Mouse (Mus musculus) CH12.LX (cell line): ENCODE data around the gene Polh. TPM values are rescaled to one million over a fixed set of nuclear protein-coding genes. Genes with fewer than 3 reads are reported as not detected.

Source experiments
- DNase-seq: peaks from one replicate; pipeline ENCODE4 v3.0.0-alpha.2; 2013; ENCODE audit errors: extremely low read depth
- H3K27ac ChIP-seq: 2 replicates; pipeline ENCODE4 v1.5.1; 2012; ENCODE audit warnings: low read depth, mild to moderate bottlenecking, control low read depth, moderate library complexity; ENCODE audit not compliant: insufficient read depth
- H3K27me3 ChIP-seq: replicated peaks from 2 replicates; pipeline ENCODE3; 2012; ENCODE audit warnings: inconsistent platforms
- H3K36me3 ChIP-seq, 2 experiments: replicated peaks in 1 of 2; 2 replicates each; pipeline versions ENCODE3 to v1.6.1; 2012; ENCODE audit warnings: inconsistent platforms in 1 of 2, low read length in 1 of 2, mild to moderate bottlenecking in 1 of 2, mixed read lengths in 1 of 2, moderate library complexity in 1 of 2; ENCODE audit not compliant: control insufficient read depth in 1 of 2, insufficient read depth in 1 of 2
- H3K4me1 ChIP-seq, 2 experiments: 2 replicates each; pipeline ENCODE4 v1.6.1; 2012; ENCODE audit warnings: inconsistent platforms in 1 of 2, moderate library complexity in 1 of 2; ENCODE audit not compliant: insufficient read depth in 2 of 2, control insufficient read depth in 1 of 2
- H3K4me2 ChIP-seq: 2 replicates; pipeline ENCODE4 v1.6.1; 2012; ENCODE audit warnings: low read depth, mild to moderate bottlenecking, control low read depth; ENCODE audit not compliant: poor library complexity, insufficient read depth, severe bottlenecking
- H3K4me3 ChIP-seq, 3 experiments: fragments of 150-350 bp in 1 of 3; sonication (generic) in 1 of 3; replicated peaks in 1 of 3; 2 replicates each; pipeline versions ENCODE3 to v1.5.1; 2011 to 2012; ENCODE audit warnings: low read depth in 2 of 3, low read length in 2 of 3, mild to moderate bottlenecking in 2 of 3, moderate library complexity in 2 of 3, control low read depth in 1 of 3, improper control_type of control experiment in 1 of 3, inconsistent platforms in 1 of 3, mixed read lengths in 1 of 3; ENCODE audit not compliant: poor library complexity in 1 of 3
- H3K79me2 ChIP-seq: replicated peaks from 2 replicates; pipeline ENCODE4 v1.6.1; 2012; ENCODE audit warnings: mild to moderate bottlenecking, moderate library complexity; ENCODE audit not compliant: control insufficient read depth, poor library complexity, insufficient read depth, severe bottlenecking; ENCODE audit errors: extremely low read depth
- H3K9ac ChIP-seq: 2 replicates; pipeline ENCODE4 v1.6.1; 2012; ENCODE audit warnings: low read depth, mild to moderate bottlenecking, control low read depth, moderate library complexity; ENCODE audit not compliant: insufficient read depth
- H3K9me3 ChIP-seq: replicated peaks from 2 replicates; pipeline ENCODE3; 2012; ENCODE audit warnings: low read length, inconsistent platforms, mixed read lengths
- BHLHE40 ChIP-seq: IDR thresholded peaks from 2 replicates; pipeline ENCODE4 v1.6.1; 2011; ENCODE audit warnings: mild to moderate bottlenecking, low read depth, low read length, improper control_type of control experiment
- CHD1 ChIP-seq: IDR thresholded peaks from 2 replicates; pipeline ENCODE4 v1.6.1; 2012; ENCODE audit warnings: low read depth, low read length, improper control_type of control experiment, inconsistent platforms
- CHD2 ChIP-seq: IDR thresholded peaks from 2 replicates; pipeline ENCODE4 v1.6.1; 2011; ENCODE audit warnings: low read length, improper control_type of control experiment
- CTCF ChIP-seq, 2 experiments: IDR thresholded peaks in 1 of 2; conservative IDR thresholded peaks in 1 of 2; 2 replicates each; pipeline ENCODE4 v1.5.1; 2011 to 2012; ENCODE audit warnings: low read depth in 2 of 2, low read length in 2 of 2, improper control_type of control experiment in 1 of 2, inconsistent platforms in 1 of 2, mild to moderate bottlenecking in 1 of 2, moderate library complexity in 1 of 2
- E2F4 ChIP-seq: IDR thresholded peaks from 2 replicates; pipeline ENCODE4 v1.6.1; 2011; ENCODE audit warnings: low read depth, low read length, improper control_type of control experiment; ENCODE audit not compliant: insufficient replicate concordance
- ELF1 ChIP-seq: IDR thresholded peaks from 2 replicates; pipeline ENCODE4 v1.6.1; 2014; ENCODE audit warnings: low read depth, mild to moderate bottlenecking, inconsistent platforms, low read length, improper control_type of control experiment
- EP300 ChIP-seq: IDR thresholded peaks from 2 replicates; pipeline ENCODE4 v1.6.1; 2011; ENCODE audit warnings: low read length, improper control_type of control experiment
- ETS1 ChIP-seq: conservative IDR thresholded peaks from 2 replicates; pipeline ENCODE4 v1.6.1; 2012; ENCODE audit warnings: low read depth, mild to moderate bottlenecking, inconsistent platforms, low read length, improper control_type of control experiment, moderate library complexity
- GABPA ChIP-seq: IDR thresholded peaks from 2 replicates; pipeline ENCODE4 v1.6.1; 2012; ENCODE audit warnings: low read depth, low read length, improper control_type of control experiment, inconsistent platforms; ENCODE audit not compliant: insufficient replicate concordance
- HCFC1 ChIP-seq: IDR thresholded peaks from 2 replicates; pipeline ENCODE4 v1.6.1; 2012; ENCODE audit warnings: low read depth, mild to moderate bottlenecking, inconsistent platforms, low read length, improper control_type of control experiment
- IRF4 ChIP-seq: IDR thresholded peaks from 2 replicates; pipeline ENCODE4 v1.6.1; 2014; ENCODE audit warnings: low read depth, mild to moderate bottlenecking, inconsistent platforms, low read length, improper control_type of control experiment
- JUN ChIP-seq: IDR thresholded peaks from 2 replicates; pipeline ENCODE4 v1.6.1; 2011; ENCODE audit warnings: low read depth, mild to moderate bottlenecking, low read length, improper control_type of control experiment, moderate library complexity; ENCODE audit not compliant: insufficient read depth
- MAX ChIP-seq: IDR thresholded peaks from 2 replicates; pipeline ENCODE4 v1.6.1; 2011; ENCODE audit warnings: low read length, improper control_type of control experiment
- MAZ ChIP-seq: IDR thresholded peaks from 2 replicates; pipeline ENCODE4 v1.6.1; 2012; ENCODE audit warnings: low read depth, mild to moderate bottlenecking, inconsistent platforms, low read length, improper control_type of control experiment, moderate library complexity
- MEF2A ChIP-seq: IDR thresholded peaks from 2 replicates; pipeline ENCODE4 v1.6.1; 2014; ENCODE audit warnings: low read depth, mild to moderate bottlenecking, inconsistent platforms, low read length, improper control_type of control experiment, borderline replicate concordance
- MXI1 ChIP-seq: IDR thresholded peaks from 2 replicates; pipeline ENCODE4 v1.6.1; 2011; ENCODE audit warnings: mild to moderate bottlenecking, low read depth, low read length, improper control_type of control experiment
- MYC ChIP-seq: IDR thresholded peaks from 2 replicates; pipeline ENCODE4 v1.6.1; 2011; ENCODE audit warnings: low read depth, mild to moderate bottlenecking, improper control_type of control experiment, low read length
- NELFE ChIP-seq: IDR thresholded peaks from 2 replicates; pipeline ENCODE4 v1.6.1; 2011; ENCODE audit warnings: low read depth, low read length, improper control_type of control experiment
- PAX5 ChIP-seq: IDR thresholded peaks from 2 replicates; pipeline ENCODE4 v1.6.1; 2012; ENCODE audit warnings: low read length, inconsistent platforms, mixed read lengths
- POLR2A ChIP-seq: IDR thresholded peaks from 2 replicates; pipeline ENCODE4 v1.6.1; 2011; ENCODE audit warnings: low read depth, mild to moderate bottlenecking, improper control_type of control experiment, low read length
- RAD21 ChIP-seq: IDR thresholded peaks from 2 replicates; pipeline ENCODE4 v1.6.1; 2011; ENCODE audit warnings: low read depth, mild to moderate bottlenecking, low read length, improper control_type of control experiment, moderate library complexity
- SIN3A ChIP-seq: IDR thresholded peaks from 2 replicates; pipeline ENCODE4 v1.6.1; 2012; ENCODE audit warnings: low read length, improper control_type of control experiment, inconsistent platforms
- SMC3 ChIP-seq: IDR thresholded peaks from 2 replicates; pipeline ENCODE4 v1.6.1; 2011; ENCODE audit warnings: low read depth, low read length, improper control_type of control experiment
- TBP ChIP-seq: conservative IDR thresholded peaks from 2 replicates; pipeline ENCODE4 v1.6.1; 2011; ENCODE audit warnings: low read depth, low read length, improper control_type of control experiment
- TCF12 ChIP-seq: IDR thresholded peaks from 2 replicates; pipeline ENCODE4 v1.6.1; 2014; ENCODE audit warnings: low read depth, mild to moderate bottlenecking, inconsistent platforms, low read length, improper control_type of control experiment
- UBTF ChIP-seq: IDR thresholded peaks from 2 replicates; pipeline ENCODE4 v1.6.1; 2012; ENCODE audit warnings: low read depth, mild to moderate bottlenecking, inconsistent platforms, low read length, improper control_type of control experiment, moderate library complexity
- USF1 ChIP-seq: IDR thresholded peaks from 2 replicates; pipeline ENCODE4 v1.6.1; 2014; ENCODE audit warnings: low read depth, mild to moderate bottlenecking, inconsistent platforms, low read length, improper control_type of control experiment
- USF2 ChIP-seq: conservative IDR thresholded peaks from 2 replicates; pipeline ENCODE4 v1.6.1; 2011; ENCODE audit warnings: low read depth, low read length, improper control_type of control experiment
- ZKSCAN1 ChIP-seq: IDR thresholded peaks from 2 replicates; pipeline ENCODE4 v1.6.1; 2012; ENCODE audit warnings: low read depth, inconsistent platforms, low read length, improper control_type of control experiment, borderline replicate concordance
- ZNF384 ChIP-seq: IDR thresholded peaks from 2 replicates; pipeline ENCODE4 v1.6.1; 2012; ENCODE audit warnings: low read depth, low read length, improper control_type of control experiment, inconsistent platforms
- dilution Hi-C: fragments of 300-500 bp; cut with MboI; formaldehyde crosslinking; loops from 2 replicates; pipeline ENCODE4 v1.14.3; 2020; ENCODE audit warnings: low sequenced_read_pairs; ENCODE audit not compliant: extremely low pct_unique_long_range_greater_than_20kb, extremely low pct_ligation_motif_present
- in situ Hi-C: fragments of 300-500 bp; cut with MboI; formaldehyde crosslinking; loops from 3 replicates; pipeline ENCODE4 v1.14.3; 2019; ENCODE audit warnings: low sequenced_read_pairs, low pct_ligation_motif_present, low pct_unique_long_range_greater_than_20kb, mixed read lengths
- polyA plus RNA-seq: library from polyadenylated mRNA; unstranded; fragments of >175 nt; gene quantifications from 2 replicates; pipeline ENCODE4 v1.2.1, GENCODE M21; 2012; ENCODE audit warnings: low read depth; ENCODE audit not compliant: insufficient read length
- total RNA-seq, 2 experiments: library from RNA; depleted of rRNA; stranded (reverse); fragments of 300-350 nt in 1 of 2; fragments of >200 nt in 1 of 2; gene quantifications; 2 replicates each; pipeline ENCODE4 v1.2.3; 2012 to 2014

Polh gene
- total and polyA plus RNA-seq, 3 experiments = 23.1 to 40.4 (median 36.0) TPM

DNA sequence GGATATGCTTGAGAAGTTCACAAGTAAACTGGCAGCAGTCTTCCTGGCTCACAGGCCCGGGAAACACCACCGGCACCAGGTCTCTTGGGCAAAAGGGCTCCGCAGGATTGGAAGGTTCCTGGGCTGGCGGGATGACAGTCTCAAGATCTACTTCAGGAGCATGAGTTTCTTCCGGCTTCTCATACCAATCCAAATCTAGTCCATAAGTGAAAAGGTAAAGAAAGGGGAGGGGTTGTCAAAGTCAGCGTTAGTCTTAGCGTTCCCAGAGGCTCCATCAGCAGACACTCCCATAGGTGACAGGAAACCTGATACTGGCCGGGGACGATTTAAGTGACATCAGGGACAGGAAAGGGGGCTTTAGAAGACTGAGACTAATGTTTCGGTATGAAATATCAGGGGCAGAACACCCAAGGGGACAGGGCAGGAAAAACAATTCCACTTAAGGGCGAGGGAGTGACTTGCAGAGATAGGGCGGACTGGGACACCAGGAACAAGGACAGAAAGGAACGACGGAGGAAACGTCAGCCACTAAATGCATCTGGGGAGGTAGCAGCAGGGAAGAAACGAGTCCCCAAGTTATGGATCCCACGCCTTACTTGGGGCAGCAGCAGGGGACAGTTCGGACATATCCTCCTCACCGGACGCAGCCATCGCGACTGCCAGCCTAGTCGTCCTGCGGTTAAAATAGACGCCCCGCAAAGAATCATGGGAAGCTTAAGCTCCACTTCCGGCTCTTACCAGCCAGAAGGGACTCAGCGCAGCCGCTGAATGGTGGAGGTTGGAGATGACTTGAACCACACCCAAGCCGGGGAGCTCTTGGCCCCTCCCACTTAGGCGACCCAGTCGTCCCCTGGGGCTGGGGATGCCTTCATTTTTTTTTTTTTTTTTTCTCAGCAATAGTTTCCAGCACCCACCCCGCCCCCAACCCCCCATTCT lies 49.3 kb downstream of the Polh start, which contains the start of gene Mad2l1bp (continued):
- TF ChIP-seq ZNF384 (peak; percentile 98), MAZ (0 out of 2 replicates have a peak, but pooled peaks have one; percentile 7), USF1 (no peak), CTCF (conservative IDR thresholded peaks at IDR 0.05 in 1 of 2, IDR thresholded peaks at IDR 0.05 in 1 of 2; ENCODE audit: low read depth in 2 of 2, low read length in 2 of 2) (no peak), CHD1 (peak; percentile 56; the same call in 1 of the 2 replicates), NELFE (peak; percentile 99), ETS1 (peak; percentile 30; the same call in 1 of the 2 replicates), HCFC1 (peak; percentile 75), MAX (0 out of 2 replicates have a peak, but pooled peaks have one; percentile 16), MEF2A (peak; percentile 70), IRF4 (0 out of 2 replicates have a peak, but pooled peaks have one; percentile 10), MXI1 (peak; percentile 76; the same call in 1 of the 2 replicates), EP300 (no peak), MYC (no peak), TBP (peak; percentile 98)

DNA sequence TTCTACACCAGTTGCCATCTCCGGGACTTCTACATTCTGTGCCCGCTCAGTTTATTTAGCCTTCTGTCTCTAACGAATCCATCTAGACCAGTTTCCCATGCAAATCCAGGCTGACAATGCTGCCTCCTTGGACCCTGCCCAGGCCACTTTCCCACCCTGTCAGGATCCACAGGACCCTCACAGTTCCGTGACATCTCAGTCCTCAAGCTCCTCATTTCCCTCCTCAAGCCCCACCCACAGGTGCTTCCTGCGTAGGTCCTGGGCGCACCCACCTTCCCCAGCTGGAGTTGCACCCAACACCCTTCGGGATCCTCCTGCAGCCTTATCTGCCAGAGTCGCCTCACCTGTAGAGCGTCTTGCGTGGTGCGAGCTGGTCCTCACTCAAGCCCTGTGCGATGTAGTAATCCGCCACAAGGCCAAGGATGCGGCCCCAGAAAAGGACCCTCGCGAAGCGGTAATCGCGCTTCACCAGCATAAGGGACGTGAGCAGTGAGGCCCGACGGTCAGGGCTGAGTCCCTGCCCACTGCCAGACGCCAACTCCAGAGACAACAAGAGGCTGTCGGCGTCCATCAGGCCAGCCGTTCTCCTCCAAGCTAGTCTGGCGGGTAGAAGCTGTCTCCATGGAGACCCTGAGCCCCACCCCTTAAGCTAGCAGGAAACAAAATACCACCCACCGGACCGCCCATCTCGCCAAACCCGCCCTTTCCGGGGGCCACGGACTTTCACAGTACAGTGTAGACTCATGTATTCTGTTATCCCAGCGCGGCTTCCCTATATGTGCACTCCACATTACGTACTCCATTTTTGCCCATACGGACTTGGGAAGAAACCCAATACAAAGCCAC lies 58.6 kb downstream of the Polh start, which contains the start of gene Rsph9:
Gene Rsph9, minus strand, starts transcription at position 639 of the 846 bp plus-strand sequence.
- Histone ChIP-seq H3K79me2 (no peaks in the 10 kb centered on the region), H3K27me3 (no peaks in the 10 kb centered on the region), H3K27ac (no peak within 1 kb of the TSS), H3K9me3 (no peaks in the 10 kb centered on the region), H3K9ac (peak within 1 kb of the TSS; percentile 30), H3K4me2 (peak within 1 kb of the TSS; percentile 49; the same call in 1 of the 2 replicates), H3K4me1 (no peaks in the 10 kb centered on the region), H3K4me3 (peak within 1 kb of the TSS in 2 of 3 experiments; percentile 35 to 48), H3K36me3 (peaks cover 22 to 42% of the 10 kb centered on the region in 2 experiments)
- dilution Hi-C loops (no loop called here), in situ Hi-C loops (no loop called here)
- DNase-seq = no peak
- TF ChIP-seq SMC3 = no peak
- TF ChIP-seq HCFC1 = peak; percentile 25; the same call in 1 of the 2 replicates
- TF ChIP-seq SIN3A = peak; percentile 49
- TF ChIP-seq PAX5 = no peak
- peak; percentile 13; the same call in 1 of the 2 replicates for TF ChIP-seq MEF2A
- TF ChIP-seq CHD2 = no peak
- no peak for TF ChIP-seq ZKSCAN1
- TF ChIP-seq MAZ = peak; percentile 91
- TF ChIP-seq BHLHE40 = no peak
- TF ChIP-seq MAX = no peak
- peak; percentile 65 for TF ChIP-seq POLR2A
- TF ChIP-seq UBTF = no peak
- TF ChIP-seq EP300 = no peak
- TF ChIP-seq MXI1 = 0 out of 2 replicates have a peak, but pooled peaks have one; percentile 46
- TF ChIP-seq RAD21 = no peak
- peak; percentile 55 for TF ChIP-seq NELFE
- no peak for TF ChIP-seq USF2
- TF ChIP-seq TBP = no peak
- peak; percentile 59; the same call in 1 of the 2 replicates for TF ChIP-seq ELF1
- no peak for TF ChIP-seq CHD1
- no peak for TF ChIP-seq E2F4
- no peak for TF ChIP-seq MYC
- no peak for TF ChIP-seq GABPA
- TF ChIP-seq CTCF (conservative IDR thresholded peaks at IDR 0.05 in 1 of 2, IDR thresholded peaks at IDR 0.05 in 1 of 2; ENCODE audit: low read depth in 2 of 2, low read length in 2 of 2) = no peak
- 0 out of 2 replicates have a peak, but pooled peaks have one; percentile 23 for TF ChIP-seq TCF12
- TF ChIP-seq JUN = no peak
